Mouse (Mus musculus) bone marrow, adult 2 months (tissue): ENCODE results near the gene Fam166a.

Source experiments
- CTCF ChIP-seq: fragments of 200-500 bp; IDR thresholded peaks from 2 replicates; pipeline ENCODE4 v1.5.1; 2011; ENCODE audit warnings: low read length, control low read depth; ENCODE audit not compliant: control insufficient read depth, insufficient read depth
- POLR2A ChIP-seq: fragments of 200-500 bp; IDR thresholded peaks from 2 replicates; pipeline ENCODE4 v1.6.1; 2011; ENCODE audit warnings: low read depth, mild to moderate bottlenecking, control low read depth, low read length, borderline replicate concordance; ENCODE audit not compliant: control insufficient read depth

DNA sequence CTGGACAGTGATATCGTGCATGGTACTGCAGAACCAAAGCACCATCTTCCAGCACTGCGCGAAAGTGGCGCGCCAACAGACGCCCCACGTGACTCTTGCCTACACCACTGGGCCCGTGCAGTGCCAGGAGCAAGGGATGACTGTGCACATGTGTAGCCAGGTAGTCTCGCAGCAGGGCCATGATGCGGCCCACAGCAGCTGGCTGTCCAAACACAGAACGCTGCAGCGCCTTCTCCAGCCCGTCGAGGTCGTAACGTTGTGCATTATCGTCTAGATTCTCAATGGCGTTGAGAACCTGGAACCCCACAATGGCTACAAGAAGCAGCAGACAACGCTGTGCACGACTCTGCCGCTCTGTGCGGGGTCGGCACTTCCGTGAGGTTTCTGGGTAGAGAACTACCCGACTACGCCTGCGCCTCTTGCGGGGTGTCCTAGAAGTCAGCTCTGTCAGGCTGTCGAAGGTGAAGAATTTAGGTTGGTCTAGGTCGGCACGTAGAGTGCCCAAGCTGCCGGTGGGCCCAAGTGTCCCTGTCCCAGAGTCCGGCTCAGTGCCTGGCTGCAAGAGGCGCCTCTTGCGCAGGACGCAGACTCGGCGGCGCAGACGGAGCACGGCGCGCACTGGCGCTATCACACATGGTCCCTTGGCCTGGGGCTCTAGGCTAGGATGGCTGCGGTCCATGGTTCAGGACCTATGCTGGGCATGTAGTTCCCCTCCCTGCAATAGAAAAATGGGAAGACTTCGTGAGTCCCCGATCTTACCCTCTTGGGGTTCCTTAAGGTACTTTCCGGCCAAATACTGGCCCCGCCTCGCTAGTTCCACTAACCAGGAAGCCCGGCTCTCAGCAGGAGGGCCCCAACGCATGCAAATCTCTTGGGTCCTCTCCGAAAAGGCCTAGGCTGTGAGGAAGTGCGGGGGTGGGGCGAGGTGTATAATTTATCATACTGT is 23.1 kb upstream of the Fam166a start:
- TF ChIP-seq CTCF (no peak), POLR2A (peak; percentile 67; the same call in 1 of the 2 replicates)
